Mouse (Mus musculus): ENCODE measurements around the gene Gtf2i.

- no peak for TF ChIP-seq POLR2A (IDR thresholded peaks at IDR 0.05; ENCODE audit: low read depth, low read length)
- no peak for TF ChIP-seq NELFE (IDR thresholded peaks at IDR 0.05; ENCODE audit: low read depth, low read length)
- no peak for TF ChIP-seq EP300 (IDR thresholded peaks at IDR 0.05; ENCODE audit: low read length)
- no peak for TF ChIP-seq ETS1 (conservative IDR thresholded peaks at IDR 0.05; ENCODE audit: low read depth, low read length)
- no peak for TF ChIP-seq MAFK (IDR thresholded peaks at IDR 0.05; ENCODE audit: insufficient replicate concordance, low read length)
- TF ChIP-seq UBTF (IDR thresholded peaks at IDR 0.05; ENCODE audit: low read depth, low read length): no peak
- TF ChIP-seq CTCF (conservative IDR thresholded peaks at IDR 0.05 in 1 of 2, IDR thresholded peaks at IDR 0.05 in 1 of 2; ENCODE audit: low read depth in 2 of 2, low read length in 2 of 2): no peak
- TF ChIP-seq BHLHE40 (IDR thresholded peaks at IDR 0.05; ENCODE audit: low read depth, low read length): no peak
- TF ChIP-seq POLR2AphosphoS2 (IDR thresholded peaks at IDR 0.05; ENCODE audit: low read depth, low read length): no peak
- no peak for TF ChIP-seq USF1 (IDR thresholded peaks at IDR 0.05; ENCODE audit: low read depth, low read length)
- TF ChIP-seq TCF12 (IDR thresholded peaks at IDR 0.05; ENCODE audit: low read depth, low read length): no peak
These were observed 45.8 kb downstream of the Gtf2i start for GRCm38 (mm10) chr5:134268751-134269150.

Data from CH12.LX (cell line).